Mouse (Mus musculus) heart, embryonic 15.5 days (tissue): ENCODE data around the gene Borcs5. TPM values are rescaled to one million over a fixed set of nuclear protein-coding genes. Genes with fewer than 3 reads are reported as not detected.
"Not testable (repeated sequence)": the region's sequence is repeated elsewhere in the genome, so short reads cannot be mapped to it uniquely, and the experiment has no call there.

Experiments
- ATAC-seq: fragments of 200-750 bp; cut with Nextera tagmentation; replicated peaks from 2 replicates; pipeline ENCODE4 v1.8.0; 2017; ENCODE audit warnings: low read depth, moderate TSS enrichment; ENCODE audit not compliant: insufficient number of reproducible peaks, insufficient read depth, low FRiP score
- H3K27ac ChIP-seq: fragments of 300-500 bp; sonication (generic); 2 replicates; pipeline ENCODE4 v1.5.1; 2015; ENCODE audit warnings: mild to moderate bottlenecking, inconsistent platforms
- H3K27me3 ChIP-seq: fragments of 300-500 bp; sonication (generic); 2 replicates; pipeline ENCODE4 v1.6.1; 2015; ENCODE audit warnings: inconsistent platforms
- H3K36me3 ChIP-seq: fragments of 300-500 bp; sonication (generic); 2 replicates; pipeline ENCODE4 v1.6.1; 2015; ENCODE audit warnings: mild to moderate bottlenecking, inconsistent platforms
- H3K4me1 ChIP-seq: fragments of 300-500 bp; sonication (generic); replicated peaks from 2 replicates; pipeline ENCODE4 v1.6.1; 2015; ENCODE audit warnings: inconsistent platforms
- H3K4me2 ChIP-seq: fragments of 300-500 bp; sonication (generic); 2 replicates; pipeline ENCODE4 v1.6.1; 2015; ENCODE audit warnings: inconsistent platforms, mild to moderate bottlenecking, moderate library complexity
- H3K4me3 ChIP-seq: fragments of 300-500 bp; sonication (generic); 2 replicates; pipeline ENCODE4 v1.5.1; 2015; ENCODE audit warnings: mild to moderate bottlenecking, inconsistent platforms
- H3K9ac ChIP-seq: fragments of 300-500 bp; sonication (generic); 2 replicates; pipeline ENCODE4 v1.6.1; 2015; ENCODE audit warnings: mild to moderate bottlenecking, inconsistent platforms
- H3K9me3 ChIP-seq: fragments of 300-500 bp; sonication (generic); replicated peaks from 2 replicates; pipeline ENCODE4 v1.6.1; 2016; ENCODE audit warnings: inconsistent platforms
- WGBS: fragments of 180-500 bp; shearing (Covaris S2); methylation state at CpG from one replicate; pipeline ENCODE4 v1.1.7; 2015; ENCODE audit warnings: mixed read lengths; 5-methylcytosine and 5-hydroxymethylcytosine counted together
- polyA plus RNA-seq: library from polyadenylated mRNA; unstranded; fragments of >200 nt; fragmentation: Nextera tagmentation; extraction: Ambion mirVana; gene quantifications from 2 replicates; pipeline ENCODE4 v1.2.1, GENCODE M21; 2015

Gene Borcs5
- polyA plus RNA-seq, 1 experiment from 2014 or later = 14.0 TPM

DNA sequence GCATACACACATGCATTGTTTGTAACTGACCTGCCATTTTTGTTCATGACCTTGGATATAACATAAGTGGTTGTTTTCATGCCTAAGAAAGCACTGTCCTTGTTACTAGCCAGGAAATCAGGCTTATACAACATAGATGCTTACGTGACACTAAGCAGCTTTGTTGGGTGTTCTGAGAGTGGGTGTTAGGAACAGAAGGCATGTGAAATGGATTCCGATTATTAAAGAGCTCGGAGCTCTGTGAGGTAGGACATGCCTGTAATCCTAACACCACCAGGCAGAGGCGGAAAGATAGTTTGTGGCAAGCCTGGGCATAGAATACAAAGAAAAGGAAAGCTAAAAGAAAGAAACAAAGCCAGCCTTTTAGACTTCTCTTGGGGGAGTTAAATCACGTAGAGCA lies 9.0 kb downstream of the Borcs5 start:
- Histone ChIP-seq H3K4me1 (0 out of 2 replicates have a peak, but pooled peaks cover 5% of the 10 kb centered on the region), H3K27ac (no peak overlapping the region), H3K4me2 (no peak overlapping the region), H3K27me3 (no peaks in the 10 kb centered on the region), H3K9me3 (no peaks in the 10 kb centered on the region), H3K4me3 (no peak overlapping the region), H3K36me3 (no peaks in the 10 kb centered on the region), H3K9ac (no peak overlapping the region)
- WGBS = 85% methylated on average over 5 of the region's 5 CpGs
- ATAC-seq = no peak

- Histone ChIP-seq H3K4me1 (peaks cover 12% of the 10 kb centered on the region; the same call in 1 of the 2 replicates), H3K4me2 (no peak overlapping the region)
These were observed 17.2 kb downstream of the Borcs5 start for GRCm38 (mm10) chr6:134656527-134656926.

GRCm38 (mm10) chr6:134659108-134659958 lies 20.0 kb downstream of the Borcs5 start:
- Histone ChIP-seq H3K27ac (no peak overlapping the region), H3K9me3 (no peaks in the 10 kb centered on the region), H3K4me1 (peaks cover 12% of the 10 kb centered on the region; the same call in 1 of the 2 replicates), H3K36me3 (no peaks in the 10 kb centered on the region), H3K27me3 (no peaks in the 10 kb centered on the region), H3K9ac (no peak overlapping the region), H3K4me3 (no peak overlapping the region), H3K4me2 (peak overlapping the region; percentile 38)
- peak; percentile 70 for ATAC-seq
- WGBS = 17% methylated on average over 9 of the region's 9 CpGs

More at GRCm38 (mm10) chr6:134656527-134656926, 17.2 kb downstream of the Borcs5 start:
- H3K9me3 ChIP-seq = no peaks in the 10 kb centered on the region
- WGBS = 69% methylated on average over 4 of the region's 4 CpGs
- no peak for ATAC-seq
- H3K27ac ChIP-seq = peak overlapping the region; percentile 60
- no peaks in the 10 kb centered on the region for H3K27me3 ChIP-seq
- no peak overlapping the region for H3K9ac ChIP-seq
- H3K4me3 ChIP-seq = no peak overlapping the region
- H3K36me3 ChIP-seq = no peaks in the 10 kb centered on the region

DNA sequence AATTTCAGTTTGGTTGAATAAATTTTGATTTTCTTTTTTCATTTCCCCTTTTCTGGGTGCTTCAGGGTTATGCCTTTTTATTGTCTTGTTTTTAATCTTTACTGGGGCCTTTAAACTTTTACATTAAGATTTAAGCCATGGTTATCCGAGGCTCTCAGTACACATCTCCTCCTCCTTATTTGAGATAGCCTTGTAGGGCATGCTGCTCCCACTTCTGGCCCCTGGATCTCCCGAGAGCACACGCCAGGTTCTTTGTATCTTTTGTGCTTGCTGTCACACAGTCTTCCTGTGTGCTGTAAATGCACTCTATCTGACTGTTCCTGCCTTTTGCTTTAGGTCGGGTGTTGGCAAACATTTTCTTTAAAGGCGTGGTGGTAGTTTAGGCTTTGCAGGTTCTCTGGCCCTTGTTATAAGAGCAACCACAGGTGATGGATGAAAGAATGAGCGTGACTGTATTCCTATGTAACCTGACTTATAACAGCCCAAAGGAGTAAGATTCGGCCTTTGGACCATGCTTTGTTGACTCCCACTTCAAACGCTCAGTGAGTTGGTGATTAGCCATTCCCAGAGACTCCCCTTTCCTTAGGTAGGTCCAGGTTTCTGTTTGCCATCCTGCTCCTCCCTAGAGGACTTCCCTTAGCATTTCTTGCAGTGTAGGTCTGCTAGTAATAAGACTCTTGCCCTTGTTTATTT lies 21.6 kb downstream of the Borcs5 start:
- Histone ChIP-seq H3K4me1 (peaks cover 12% of the 10 kb centered on the region; the same call in 1 of the 2 replicates), H3K27me3 (no peaks in the 10 kb centered on the region), H3K9me3 (no peaks in the 10 kb centered on the region), H3K9ac (no peak overlapping the region), H3K27ac (no peak overlapping the region), H3K4me3 (no peak overlapping the region), H3K4me2 (no peak overlapping the region), H3K36me3 (no peaks in the 10 kb centered on the region)
- no peak for ATAC-seq
- WGBS = 57% methylated on average over 8 of the region's 8 CpGs

GRCm38 (mm10) chr6:134664573-134664972 lies 25.3 kb downstream of the Borcs5 start:
- Histone ChIP-seq H3K36me3 (no peaks in the 10 kb centered on the region), H3K4me3 (no peak overlapping the region), H3K27ac (no peak overlapping the region), H3K27me3 (no peaks in the 10 kb centered on the region), H3K4me2 (no peak overlapping the region), H3K9me3 (no peaks in the 10 kb centered on the region), H3K4me1 (peaks cover 11% of the 10 kb centered on the region; the same call in 1 of the 2 replicates), H3K9ac (no peak overlapping the region)
- ATAC-seq = no peak
- 63% methylated on average over 5 of the region's 5 CpGs for WGBS

DNA sequence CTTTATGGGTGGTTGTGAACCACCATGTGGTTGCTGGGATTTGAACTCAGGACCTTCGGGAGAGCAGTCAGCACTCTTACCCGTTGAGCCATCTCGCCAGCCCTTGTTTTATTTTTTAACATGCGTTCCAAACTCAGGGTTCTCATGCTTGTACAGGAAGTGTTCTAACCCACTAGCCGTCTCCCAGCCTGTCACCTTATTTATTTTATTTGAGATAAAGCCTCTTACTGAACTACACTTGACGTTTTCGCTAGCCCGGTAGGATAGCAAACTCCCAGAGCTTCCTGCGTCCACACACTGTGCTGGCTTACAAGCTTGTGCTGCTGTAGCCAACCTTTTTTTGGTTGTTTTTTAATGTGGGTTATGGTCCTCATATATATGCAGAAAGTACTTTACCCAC lies 26.5 kb downstream of the Borcs5 start:
- Histone ChIP-seq H3K4me2 (no peak overlapping the region), H3K9ac (no peak overlapping the region), H3K4me1 (peaks cover 15% of the 10 kb centered on the region), H3K4me3 (no peak overlapping the region), H3K27me3 (no peaks in the 10 kb centered on the region), H3K9me3 (no peaks in the 10 kb centered on the region), H3K36me3 (no peaks in the 10 kb centered on the region), H3K27ac (no peak overlapping the region)
- no peak for ATAC-seq
- WGBS = 58% methylated on average over 9 of the region's 9 CpGs

DNA sequence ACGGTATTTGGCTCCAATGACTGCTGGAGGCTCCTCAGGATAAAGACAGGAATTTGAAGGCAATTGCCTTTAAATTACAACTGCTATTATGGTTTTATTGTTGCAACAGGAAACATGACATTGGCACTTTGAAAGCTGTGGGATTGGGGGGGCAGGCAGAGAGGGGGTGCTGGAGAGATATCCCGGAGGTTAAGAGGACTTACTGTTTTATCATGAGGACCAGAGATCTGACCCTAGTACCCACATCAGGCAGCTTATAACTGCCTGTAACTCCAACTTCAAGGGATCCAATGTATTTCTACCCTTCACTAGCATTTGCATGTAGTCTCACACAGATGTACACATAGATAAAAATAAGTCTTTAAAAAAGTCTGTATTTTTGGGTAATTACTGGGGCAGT lies 29.2 kb downstream of the Borcs5 start:
- Histone ChIP-seq H3K4me2 (no peak overlapping the region), H3K9me3 (no peaks in the 10 kb centered on the region), H3K36me3 (no peaks in the 10 kb centered on the region), H3K27me3 (no peaks in the 10 kb centered on the region), H3K27ac (no peak overlapping the region), H3K9ac (no peak overlapping the region), H3K4me3 (no peak overlapping the region), H3K4me1 (peaks cover 29% of the 10 kb centered on the region)
- WGBS = 72% methylated on average over 2 of the region's 2 CpGs
- no peak for ATAC-seq

GRCm38 (mm10) chr6:134669179-134669865 lies 30.0 kb downstream of the Borcs5 start:
- Histone ChIP-seq H3K4me3 (no peak overlapping the region), H3K36me3 (no peaks in the 10 kb centered on the region), H3K27me3 (no peaks in the 10 kb centered on the region), H3K4me1 (peaks cover 29% of the 10 kb centered on the region), H3K4me2 (no peak overlapping the region), H3K27ac (no peak overlapping the region), H3K9ac (no peak overlapping the region), H3K9me3 (no peaks in the 10 kb centered on the region)
- 68% methylated on average over 6 of the region's 6 CpGs for WGBS
- no peak for ATAC-seq

DNA sequence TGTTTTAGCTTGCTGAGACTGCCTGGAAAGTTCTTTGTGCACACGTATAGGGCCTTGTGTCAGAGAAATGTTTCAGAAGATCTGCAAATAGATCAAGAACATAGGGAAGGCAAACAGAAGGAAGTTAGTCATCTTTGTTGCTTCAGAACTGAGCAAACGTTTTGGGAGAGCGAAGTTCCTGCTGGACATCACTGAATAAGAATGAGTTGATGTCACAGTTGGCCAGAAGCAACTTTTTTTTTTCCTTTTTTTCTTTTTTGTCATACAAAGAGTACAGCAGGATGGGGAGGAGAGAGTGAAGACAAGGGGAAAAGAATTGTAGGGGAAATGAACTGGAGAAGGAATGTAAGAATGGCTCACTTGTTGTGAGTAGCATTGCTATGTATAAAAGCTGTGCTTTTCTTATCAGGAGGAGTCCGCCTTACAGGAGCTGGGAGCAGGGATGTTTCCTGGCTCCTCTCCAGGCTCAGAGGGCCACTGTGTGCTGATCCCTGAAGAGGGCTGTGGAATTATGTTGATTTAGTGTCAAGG lies 31.6 kb downstream of the Borcs5 start:
- peaks cover 29% of the 10 kb centered on the region for H3K4me1 ChIP-seq
- peak overlapping the region; percentile 86 for H3K27ac ChIP-seq
- H3K9me3 ChIP-seq = no peaks in the 10 kb centered on the region
- no peaks in the 10 kb centered on the region for H3K36me3 ChIP-seq
- H3K4me2 ChIP-seq = peak overlapping the region; percentile 29
- no peak overlapping the region for H3K4me3 ChIP-seq
- peak; percentile 83 for ATAC-seq
- H3K27me3 ChIP-seq = no peaks in the 10 kb centered on the region
- no peak overlapping the region for H3K9ac ChIP-seq
- WGBS = 20% methylated on average over 4 of the region's 4 CpGs

- not testable (repeated sequence) for H3K9ac ChIP-seq, ATAC-seq, H3K4me3 ChIP-seq, H3K27me3 ChIP-seq, H3K27ac ChIP-seq, H3K4me2 ChIP-seq, H3K9me3 ChIP-seq, H3K36me3 ChIP-seq
- peaks cover 27% of the 10 kb centered on the region for H3K4me1 ChIP-seq
- 78% methylated on average over 8 of the region's 8 CpGs for WGBS
These were observed 34.4 kb downstream of the Borcs5 start for GRCm38 (mm10) chr6:134673712-134674111.

GRCm38 (mm10) chr6:134677504-134677903 lies 38.2 kb downstream of the Borcs5 start:
- H3K4me3 ChIP-seq = no peak overlapping the region
- no peaks in the 10 kb centered on the region for H3K27me3 ChIP-seq
- H3K9ac ChIP-seq = no peak overlapping the region
- peaks cover 3% of the 10 kb centered on the region for H3K4me1 ChIP-seq
- no peaks in the 10 kb centered on the region for H3K9me3 ChIP-seq
- H3K27ac ChIP-seq = no peak overlapping the region
- WGBS = 75% methylated on average over 4 of the region's 4 CpGs
- H3K4me2 ChIP-seq = no peak overlapping the region
- ATAC-seq = no peak
- H3K36me3 ChIP-seq = no peaks in the 10 kb centered on the region
